19 mouse cellular contexts compared by ENCODE assay signal in genomic region chr4:134856501-134856900, GRCm38 (mm10). TPM values are rescaled to one million over a fixed set of nuclear protein-coding genes. Genes with fewer than 3 reads are reported as not detected.
A peak's percentile ranks its signal among the peaks of the same experiment; 100 is the strongest.
DNase-seq lines count a peak whose midpoint lies in the region; ATAC-seq and TF ChIP-seq lines count a peak whose summit lies in the region.
"Had no signal": no experiment of that assay in that cellular context is flagged by ENCODE, and none has a peak within 500 bp of the region (broad histone marks: within the 10 kb centered on the region; RNA-seq: fewer than 3 reads in every experiment).

No protein-coding gene starts in this region.

- no peak for TF ChIP-seq CTCF in E14TG2a.4 (conservative IDR thresholded peaks at IDR 0.05; ENCODE audit: low read length)

- H3K9ac ChIP-seq in kidney, embryonic 15.5 days = no peak overlapping the region
- H3K9ac ChIP-seq in embryonic facial prominence, embryonic 11.5 days (replicated peaks; ENCODE audit: low read length) = no peak overlapping the region; the same call in 1 of the 2 replicates
- no peak overlapping the region for H3K9ac ChIP-seq in limb, embryonic 14.5 days (ENCODE audit: low read depth, low read length, severe bottlenecking)
- H3K9ac ChIP-seq: forebrain, embryonic 12.5 days; heart, embryonic 13.5 days; hindbrain, embryonic 13.5 days; liver, embryonic 15.5 days; midbrain, embryonic 15.5 days; neural tube, embryonic 13.5 days had no signal

- H3K27ac ChIP-seq in kidney, embryonic 15.5 days = peak overlapping the region; percentile 56
- H3K27ac ChIP-seq in embryonic facial prominence, embryonic 11.5 days (replicated peaks; ENCODE audit: low read depth, low read length) = no peak overlapping the region
- no peak overlapping the region for H3K27ac ChIP-seq in limb, embryonic 14.5 days (replicated peaks; ENCODE audit: low read depth, low read length)
- H3K27ac ChIP-seq: forebrain, embryonic 12.5 days; heart, embryonic 13.5 days; hindbrain, embryonic 13.5 days; left cerebral cortex, adult 2 months; liver, embryonic 15.5 days; midbrain, embryonic 15.5 days; neural tube, embryonic 13.5 days had no signal

- DNase-seq in kidney, adult 9 months = no peak
- DNase-seq in embryonic facial prominence, embryonic 11.5 days (ENCODE audit: low spot score) = peak; percentile 17
- peak; percentile 21 for DNase-seq in limb, embryonic 14.5 days (ENCODE audit: low spot score)
- no peak for DNase-seq in cerebellum, adult 9-11 months
- DNase-seq in ovary, adult 18-20 months (ENCODE audit: low spot score) = no peak
- DNase-seq: cerebellum, adult 11 months; embryo, embryonic 11 days; lung, postnatal 4 days; thymus, adult 18-20 months had no signal

- peaks cover 37% of the 10 kb centered on the region for H3K4me1 ChIP-seq in kidney, embryonic 15.5 days
- H3K4me1 ChIP-seq in E14TG2a.4 (replicated peaks; ENCODE audit: low read depth, low read length) = peaks cover 63% of the 10 kb centered on the region
- H3K4me1 ChIP-seq in embryonic facial prominence, embryonic 11.5 days (ENCODE audit: control insufficient read depth, insufficient read depth, low read length) = no peaks in the 10 kb centered on the region
- H3K4me1 ChIP-seq in limb, embryonic 14.5 days (ENCODE audit: control insufficient read depth, insufficient read depth, low read length) = peaks cover 6% of the 10 kb centered on the region

- no peaks in the 10 kb centered on the region for H3K9me3 ChIP-seq in kidney, embryonic 15.5 days (replicated peaks)
- no peaks in the 10 kb centered on the region for H3K9me3 ChIP-seq in E14TG2a.4 (ENCODE audit: low read length)
- H3K9me3 ChIP-seq in embryonic facial prominence, embryonic 11.5 days (replicated peaks; ENCODE audit: control insufficient read depth, low read length) = no peaks in the 10 kb centered on the region
- H3K9me3 ChIP-seq in limb, embryonic 14.5 days (ENCODE audit: control insufficient read depth, low read length) = no peaks in the 10 kb centered on the region
- H3K9me3 ChIP-seq: forebrain, embryonic 12.5 days; heart, embryonic 13.5 days; hindbrain, embryonic 13.5 days; liver, embryonic 15.5 days; midbrain, embryonic 15.5 days; neural tube, embryonic 13.5 days had no signal

- WGBS in kidney, embryonic 15.5 days = 20% methylated on average over 5 of the region's 5 CpGs
- 25% methylated on average over 5 of the region's 5 CpGs for WGBS in embryonic facial prominence, embryonic 11.5 days
- 23% methylated on average over 5 of the region's 5 CpGs for WGBS in limb, embryonic 14.5 days

- TF ChIP-seq POLR2A in limb, embryonic 14.5 days (IDR thresholded peaks at IDR 0.05; ENCODE audit: borderline replicate concordance, extremely low read depth, insufficient read depth, insufficient read length) = no peak

- no peak for ATAC-seq in kidney, embryonic 15.5 days (replicated peaks; ENCODE audit: low FRiP score)
- ATAC-seq in embryonic facial prominence, embryonic 11.5 days (replicated peaks; ENCODE audit: insufficient number of reproducible peaks, low FRiP score, low TSS enrichment, low read depth) = no peak
- ATAC-seq in limb, embryonic 14.5 days (ENCODE audit: low FRiP score, low read depth) = no peak
- ATAC-seq in CD4-positive, CD25-positive, alpha-beta regulatory T cell, adult 4 months = no peak
- ATAC-seq: midbrain, embryonic 15.5 days had no signal

- no peak overlapping the region for H3K4me3 ChIP-seq in kidney, embryonic 15.5 days (replicated peaks)
- H3K4me3 ChIP-seq in E14TG2a.4 (replicated peaks; ENCODE audit: low read length) = peak overlapping the region; percentile 41; the same call in 1 of the 2 replicates
- H3K4me3 ChIP-seq in embryonic facial prominence, embryonic 11.5 days (ENCODE audit: low read depth, low read length) = no peak overlapping the region
- no peak overlapping the region for H3K4me3 ChIP-seq in limb, embryonic 14.5 days (replicated peaks; ENCODE audit: low read length)
- H3K4me3 ChIP-seq: forebrain, embryonic 12.5 days; heart, embryonic 13.5 days; hindbrain, embryonic 13.5 days; left cerebral cortex, adult 2 months; liver, embryonic 15.5 days; midbrain, embryonic 15.5 days; neural tube, embryonic 13.5 days had no signal

- H3K27me3 ChIP-seq in kidney, embryonic 15.5 days = no peaks in the 10 kb centered on the region
- peaks cover 20% of the 10 kb centered on the region for H3K27me3 ChIP-seq in E14TG2a.4 (ENCODE audit: insufficient read depth, low read length)
- H3K27me3 ChIP-seq in embryonic facial prominence, embryonic 11.5 days (ENCODE audit: control insufficient read depth, insufficient read depth, low read length) = no peaks in the 10 kb centered on the region; the same call in 1 of the 2 replicates
- no peaks in the 10 kb centered on the region for H3K27me3 ChIP-seq in limb, embryonic 14.5 days (ENCODE audit: control insufficient read depth, insufficient read depth, low read length)

- H3K36me3 ChIP-seq in kidney, embryonic 15.5 days = no peaks in the 10 kb centered on the region
- no peaks in the 10 kb centered on the region for H3K36me3 ChIP-seq in E14TG2a.4 (ENCODE audit: insufficient read depth, low read length)
- no peaks in the 10 kb centered on the region for H3K36me3 ChIP-seq in embryonic facial prominence, embryonic 11.5 days (replicated peaks; ENCODE audit: control insufficient read depth, insufficient read depth, low read depth, low read length)
- no peaks in the 10 kb centered on the region for H3K36me3 ChIP-seq in limb, embryonic 14.5 days (ENCODE audit: control insufficient read depth, insufficient read depth, low read length)
- H3K36me3 ChIP-seq: forebrain, embryonic 12.5 days; heart, embryonic 13.5 days; hindbrain, embryonic 13.5 days; liver, embryonic 15.5 days; midbrain, embryonic 15.5 days; neural tube, embryonic 13.5 days had no signal

- no peak overlapping the region for H3K4me2 ChIP-seq in kidney, embryonic 15.5 days
- H3K4me2 ChIP-seq in embryonic facial prominence, embryonic 11.5 days (ENCODE audit: low read depth, low read length) = no peak overlapping the region
- H3K4me2 ChIP-seq in limb, embryonic 14.5 days (replicated peaks; ENCODE audit: low read depth, low read length, severe bottlenecking) = no peak overlapping the region
- H3K4me2 ChIP-seq: forebrain, embryonic 12.5 days; heart, embryonic 13.5 days; hindbrain, embryonic 13.5 days; liver, embryonic 15.5 days; midbrain, embryonic 15.5 days; neural tube, embryonic 13.5 days had no signal

RNA-seq across cellular contexts. Expression of gene Maco1, which starts 3.4 kb away (rescaled TPM):
- polyA plus RNA-seq in kidney, embryonic 15.5 days (2015; fragmentation: Nextera tagmentation; extraction: Ambion mirVana) = 38.4 and 39.7 TPM in 2 replicates
- polyA plus RNA-seq in embryonic facial prominence, embryonic 11.5 days (2014; fragmentation: Nextera tagmentation; extraction: Ambion mirVana) = 47.0 and 47.8 TPM in 2 replicates
- 26.1 and 29.5 TPM in 2 replicates for polyA plus RNA-seq in limb, embryonic 14.5 days (2012; rRNA removed)
- polyA plus RNA-seq in limb, embryonic 14.5 days (2014; fragmentation: Nextera tagmentation; extraction: Ambion mirVana) = 40.4 and 47.1 TPM in 2 replicates
- polyA plus RNA-seq in CD4-positive, CD25-positive, alpha-beta regulatory T cell, adult 4 months (2017; shearing (Covaris generic)) = 1 to 10 TPM; 4.2 to 7.1 TPM

RNA-seq across cellular contexts. Expression of gene Rhd, which starts 7.8 kb away (rescaled TPM):
- polyA plus RNA-seq in kidney, embryonic 15.5 days (2015; fragmentation: Nextera tagmentation; extraction: Ambion mirVana) = 5.7 and 7.9 TPM in 2 replicates
- 13.7 and 19.7 TPM in 2 replicates for polyA plus RNA-seq in embryonic facial prominence, embryonic 11.5 days (2014; fragmentation: Nextera tagmentation; extraction: Ambion mirVana)
- polyA plus RNA-seq in limb, embryonic 14.5 days (2012; rRNA removed) = 3.3 and 3.6 TPM in 2 replicates
- polyA plus RNA-seq in limb, embryonic 14.5 days (2014; fragmentation: Nextera tagmentation; extraction: Ambion mirVana) = 3.6 and 4.1 TPM in 2 replicates
- polyA plus RNA-seq in CD4-positive, CD25-positive, alpha-beta regulatory T cell, adult 4 months (2017; shearing (Covaris generic)) = under 1 TPM in 1 of 2 experiments, not detected in 1; 0.75 TPM

RNA-seq across cellular contexts. Expression of gene Tmem50a, which starts 58.3 kb away (rescaled TPM):
- 173 and 174 TPM in 2 replicates for polyA plus RNA-seq in kidney, embryonic 15.5 days (2015; fragmentation: Nextera tagmentation; extraction: Ambion mirVana)
- polyA plus RNA-seq in embryonic facial prominence, embryonic 11.5 days (2014; fragmentation: Nextera tagmentation; extraction: Ambion mirVana) = 148 and 151 TPM in 2 replicates
- 119 and 131 TPM in 2 replicates for polyA plus RNA-seq in limb, embryonic 14.5 days (2012; rRNA removed)
- 166 TPM in 2 replicates for polyA plus RNA-seq in limb, embryonic 14.5 days (2014; fragmentation: Nextera tagmentation; extraction: Ambion mirVana)
- 100 to 1,000 TPM; 529 to 546 TPM for polyA plus RNA-seq in CD4-positive, CD25-positive, alpha-beta regulatory T cell, adult 4 months (2017; shearing (Covaris generic))

Comparison
In these comparisons a context has a peak if more than half of its experiments do, and no peak if none do; other contexts are left out.
1. DNase-seq: peak in embryonic facial prominence, embryonic 11.5 days (single experiment) and limb, embryonic 14.5 days (single experiment); none in kidney, adult 9 months (single experiment), cerebellum, adult 9-11 months (single experiment) and ovary, adult 18-20 months (single experiment).